Mouse (Mus musculus): Measurements from ENCODE around the gene Cyp2w1. TPM values are rescaled to one million over a fixed set of nuclear protein-coding genes. Genes with fewer than 3 reads are reported as not detected.

The Cyp2w1 gene
- polyA plus RNA-seq, 1 experiment from 2014 or later, result not detected

GRCm38 (mm10) chr5:139381586-139382513 lies 29.4 kb downstream of the Cyp2w1 start:
- no peak for TF ChIP-seq CTCF (IDR thresholded peaks at IDR 0.05; ENCODE audit: low read depth)
- H3K4me2 ChIP-seq (ENCODE audit: low read length), result peak overlapping the region; percentile 78
- H3K4me3 ChIP-seq (replicated peaks; ENCODE audit: low read depth, low read length), result no peak overlapping the region; the same call in 1 of the 2 replicates
- H3K27me3 ChIP-seq (ENCODE audit: insufficient read depth, low read length), result no peaks in the 10 kb centered on the region
- DNase-seq (ENCODE audit: low spot score) (no peak), ATAC-seq (replicated peaks; ENCODE audit: low FRiP score, low read depth) (no peak)
- no peaks in the 10 kb centered on the region for H3K36me3 ChIP-seq (ENCODE audit: insufficient read depth, low read length)
- H3K9me3 ChIP-seq (replicated peaks; ENCODE audit: low read length), result no peaks in the 10 kb centered on the region
- H3K9ac ChIP-seq (ENCODE audit: low read depth, low read length), result no peak overlapping the region
- H3K4me1 ChIP-seq (replicated peaks; ENCODE audit: insufficient read depth, low read length), result peaks cover 68% of the 10 kb centered on the region
- WGBS, result 70% methylated on average over 17 of the region's 18 CpGs
- peak overlapping the region; percentile 72 for H3K27ac ChIP-seq

GRCm38 (mm10) chr5:139382760-139383159 lies 30.3 kb downstream of the Cyp2w1 start:
- Histone ChIP-seq H3K9ac (ENCODE audit: low read depth, low read length) (0 out of 2 replicates have a peak overlapping the region, but pooled peaks have one; percentile 29), H3K9me3 (replicated peaks; ENCODE audit: low read length) (no peaks in the 10 kb centered on the region), H3K27me3 (ENCODE audit: insufficient read depth, low read length) (no peaks in the 10 kb centered on the region), H3K4me3 (replicated peaks; ENCODE audit: low read depth, low read length) (no peak overlapping the region), H3K27ac (peak overlapping the region; percentile 72), H3K4me1 (replicated peaks; ENCODE audit: insufficient read depth, low read length) (peaks cover 59% of the 10 kb centered on the region), H3K4me2 (ENCODE audit: low read length) (peak overlapping the region; percentile 23), H3K36me3 (ENCODE audit: insufficient read depth, low read length) (no peaks in the 10 kb centered on the region)
- WGBS, result 48% methylated on average over 8 of the region's 8 CpGs
- ATAC-seq (replicated peaks; ENCODE audit: low FRiP score, low read depth) (no peak), DNase-seq (ENCODE audit: low spot score) (peak; percentile 57)
- no peak for TF ChIP-seq CTCF (IDR thresholded peaks at IDR 0.05; ENCODE audit: low read depth)

GRCm38 (mm10) chr5:139383234-139383633 lies 30.8 kb downstream of the Cyp2w1 start:
- DNase-seq (ENCODE audit: low spot score) (no peak), ATAC-seq (replicated peaks; ENCODE audit: low FRiP score, low read depth) (no peak)
- peaks cover 58% of the 10 kb centered on the region for H3K4me1 ChIP-seq (replicated peaks; ENCODE audit: insufficient read depth, low read length)
- H3K9me3 ChIP-seq (replicated peaks; ENCODE audit: low read length), result no peaks in the 10 kb centered on the region
- TF ChIP-seq CTCF (IDR thresholded peaks at IDR 0.05; ENCODE audit: low read depth), result no peak
- no peak overlapping the region for H3K4me3 ChIP-seq (replicated peaks; ENCODE audit: low read depth, low read length)
- H3K4me2 ChIP-seq (ENCODE audit: low read length), result no peak overlapping the region
- peak overlapping the region; percentile 72 for H3K27ac ChIP-seq
- 73% methylated on average over 9 of the region's 9 CpGs for WGBS
- H3K36me3 ChIP-seq (ENCODE audit: insufficient read depth, low read length), result no peaks in the 10 kb centered on the region
- no peaks in the 10 kb centered on the region for H3K27me3 ChIP-seq (ENCODE audit: insufficient read depth, low read length)
- no peak overlapping the region for H3K9ac ChIP-seq (ENCODE audit: low read depth, low read length)

GRCm38 (mm10) chr5:139384531-139384930 lies 32.1 kb downstream of the Cyp2w1 start:
- Histone ChIP-seq H3K36me3 (ENCODE audit: insufficient read depth, low read length) (no peaks in the 10 kb centered on the region), H3K27me3 (ENCODE audit: insufficient read depth, low read length) (no peaks in the 10 kb centered on the region), H3K4me1 (replicated peaks; ENCODE audit: insufficient read depth, low read length) (peaks cover 58% of the 10 kb centered on the region), H3K4me3 (replicated peaks; ENCODE audit: low read depth, low read length) (no peak overlapping the region), H3K9me3 (replicated peaks; ENCODE audit: low read length) (no peaks in the 10 kb centered on the region), H3K9ac (ENCODE audit: low read depth, low read length) (0 out of 2 replicates have a peak overlapping the region, but pooled peaks have one; percentile 19), H3K4me2 (ENCODE audit: low read length) (0 out of 2 replicates have a peak overlapping the region, but pooled peaks have one; percentile 26), H3K27ac (peak overlapping the region; percentile 55; the same call in 1 of the 2 replicates)
- ATAC-seq (replicated peaks; ENCODE audit: low FRiP score, low read depth), result peak; percentile 63
- DNase-seq (ENCODE audit: low spot score), result peak; percentile 90
- WGBS, result 25% methylated on average over 10 of the region's 10 CpGs
- TF ChIP-seq CTCF (IDR thresholded peaks at IDR 0.05; ENCODE audit: low read depth), result no peak

GRCm38 (mm10) chr5:139386047-139386446 lies 33.6 kb downstream of the Cyp2w1 start:
- Histone ChIP-seq H3K4me1 (replicated peaks; ENCODE audit: insufficient read depth, low read length) (peaks cover 57% of the 10 kb centered on the region), H3K27me3 (ENCODE audit: insufficient read depth, low read length) (no peaks in the 10 kb centered on the region), H3K9me3 (replicated peaks; ENCODE audit: low read length) (no peaks in the 10 kb centered on the region), H3K4me3 (replicated peaks; ENCODE audit: low read depth, low read length) (no peak overlapping the region), H3K36me3 (ENCODE audit: insufficient read depth, low read length) (no peaks in the 10 kb centered on the region), H3K27ac (no peak overlapping the region), H3K4me2 (ENCODE audit: low read length) (no peak overlapping the region), H3K9ac (ENCODE audit: low read depth, low read length) (no peak overlapping the region)
- ATAC-seq (replicated peaks; ENCODE audit: low FRiP score, low read depth) (no peak), DNase-seq (ENCODE audit: low spot score) (no peak)
- 93% methylated on average over 5 of the region's 5 CpGs for WGBS
- no peak for TF ChIP-seq CTCF (IDR thresholded peaks at IDR 0.05; ENCODE audit: low read depth)

- Histone ChIP-seq H3K4me3 (replicated peaks; ENCODE audit: low read depth, low read length) (no peak overlapping the region), H3K9me3 (replicated peaks; ENCODE audit: low read length) (no peaks in the 10 kb centered on the region), H3K9ac (ENCODE audit: low read depth, low read length) (no peak overlapping the region), H3K27ac (peak overlapping the region; percentile 65), H3K4me2 (ENCODE audit: low read length) (no peak overlapping the region), H3K27me3 (ENCODE audit: insufficient read depth, low read length) (no peaks in the 10 kb centered on the region), H3K4me1 (replicated peaks; ENCODE audit: insufficient read depth, low read length) (peaks cover 46% of the 10 kb centered on the region), H3K36me3 (ENCODE audit: insufficient read depth, low read length) (no peaks in the 10 kb centered on the region)
- DNase-seq (ENCODE audit: low spot score) (no peak), ATAC-seq (replicated peaks; ENCODE audit: low FRiP score, low read depth) (no peak)
- 58% methylated on average over 10 of the region's 10 CpGs for WGBS
- TF ChIP-seq CTCF (IDR thresholded peaks at IDR 0.05; ENCODE audit: low read depth), result no peak
Observed at GRCm38 (mm10) chr5:139387329-139388194, 35.1 kb downstream of the Cyp2w1 start.

Measured in kidney, postnatal 0 days (tissue).